Mouse (Mus musculus) cerebellum, adult 11 months (tissue): ENCODE data around the gene Gm20517.

Experiments
- DNase-seq: peaks from one replicate; pipeline ENCODE4 v3.0.0; 2022

Gm20517 gene

DNA sequence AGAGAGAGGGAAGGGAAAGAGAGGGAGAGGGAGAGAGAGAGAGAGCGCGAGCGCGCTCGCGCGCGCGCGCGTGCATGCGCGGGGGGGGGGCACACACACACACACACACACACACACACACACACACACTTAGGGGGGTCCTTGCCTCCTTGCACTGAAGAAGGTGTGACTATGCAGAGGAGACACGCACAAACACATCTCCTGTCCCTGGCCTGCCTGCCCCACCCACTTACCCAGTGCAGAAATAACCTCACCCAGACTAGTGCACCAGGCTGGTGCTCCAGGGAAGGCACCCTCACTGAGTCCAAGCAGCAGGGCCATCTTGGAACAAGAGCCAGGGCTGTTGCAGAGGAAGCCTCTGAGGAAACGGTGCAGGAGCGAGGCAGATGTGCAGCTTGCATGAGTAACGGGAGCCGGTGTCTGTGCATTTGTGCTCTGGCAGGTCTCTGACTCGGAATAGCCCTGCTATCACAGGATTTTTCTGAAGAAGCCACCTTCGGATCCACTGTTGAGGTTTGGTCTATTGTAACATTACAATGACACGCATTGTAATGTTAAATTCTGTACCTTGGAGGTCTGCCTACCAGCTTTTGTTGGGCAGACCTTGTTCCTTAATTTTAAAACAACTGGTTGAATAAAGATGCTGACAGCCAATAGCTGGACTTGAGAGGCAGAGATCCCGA is 101.6 kb downstream of the Gm20517 start:
- no peak for DNase-seq

DNA sequence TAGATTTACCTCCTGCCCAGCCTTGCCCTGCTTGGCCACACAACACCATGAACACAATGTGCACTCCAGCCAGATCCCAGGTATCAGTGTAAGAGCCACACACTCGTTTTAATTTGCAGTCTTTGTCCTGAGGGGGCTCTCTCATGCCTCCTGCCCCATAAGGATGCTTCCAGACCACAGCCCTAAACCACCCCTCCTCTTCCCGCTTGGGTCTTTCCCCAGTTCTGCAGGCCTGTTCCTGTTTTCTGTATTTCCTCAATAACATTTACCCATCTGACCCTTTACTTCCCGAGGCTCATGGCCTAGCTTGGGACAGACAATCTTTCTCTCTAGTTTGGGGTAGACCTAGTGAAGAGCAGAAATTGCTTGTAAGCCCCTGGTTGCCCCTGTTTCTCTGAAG is 103.6 kb downstream of the Gm20517 start:
- DNase-seq: no peak

DNA sequence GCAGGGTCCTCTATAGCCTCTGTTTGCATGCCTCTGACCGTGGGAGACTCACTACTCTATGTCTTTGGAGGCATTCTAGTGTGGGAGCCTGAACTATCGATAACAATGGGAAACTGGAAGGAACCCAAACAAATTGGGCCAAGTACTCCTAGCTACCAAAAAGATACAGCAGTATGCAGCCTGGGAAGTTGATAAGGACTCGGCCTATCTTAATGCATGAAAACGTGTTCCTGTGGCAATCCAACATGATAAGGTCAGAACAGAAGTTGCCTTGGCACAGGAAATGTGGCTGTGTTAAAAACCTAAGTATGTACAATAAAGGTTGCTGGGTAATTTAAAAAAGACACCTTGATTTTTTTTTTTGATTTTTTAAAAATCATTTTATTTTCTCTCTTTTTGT is 109.8 kb downstream of the Gm20517 start:
- DNase-seq: no peak

DNA sequence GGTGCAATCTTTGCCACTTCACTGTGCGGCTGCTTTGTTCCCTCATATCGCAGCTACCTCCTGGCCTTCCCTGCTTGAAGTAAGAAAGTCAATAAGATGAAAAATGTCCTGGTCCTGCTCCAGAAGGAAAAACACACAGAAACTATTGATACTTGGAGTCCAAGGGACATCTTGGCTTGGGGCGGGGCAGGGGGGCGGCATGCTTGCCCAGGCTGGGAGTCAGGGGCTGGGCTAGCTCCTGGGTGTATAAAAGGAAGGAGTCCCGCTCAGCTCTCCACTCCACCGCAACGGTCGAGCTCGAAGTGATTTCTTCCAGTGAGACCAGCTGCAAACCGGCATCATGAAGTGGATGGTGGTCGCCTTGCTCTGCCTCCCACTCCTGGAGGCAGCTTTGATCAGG is 115.2 kb downstream of the Gm20517 start, which contains the start of gene Pgc:
Gene Pgc (plus strand): TSS at position 277 of the 400 bp plus-strand sequence.
- no peak for DNase-seq

DNA sequence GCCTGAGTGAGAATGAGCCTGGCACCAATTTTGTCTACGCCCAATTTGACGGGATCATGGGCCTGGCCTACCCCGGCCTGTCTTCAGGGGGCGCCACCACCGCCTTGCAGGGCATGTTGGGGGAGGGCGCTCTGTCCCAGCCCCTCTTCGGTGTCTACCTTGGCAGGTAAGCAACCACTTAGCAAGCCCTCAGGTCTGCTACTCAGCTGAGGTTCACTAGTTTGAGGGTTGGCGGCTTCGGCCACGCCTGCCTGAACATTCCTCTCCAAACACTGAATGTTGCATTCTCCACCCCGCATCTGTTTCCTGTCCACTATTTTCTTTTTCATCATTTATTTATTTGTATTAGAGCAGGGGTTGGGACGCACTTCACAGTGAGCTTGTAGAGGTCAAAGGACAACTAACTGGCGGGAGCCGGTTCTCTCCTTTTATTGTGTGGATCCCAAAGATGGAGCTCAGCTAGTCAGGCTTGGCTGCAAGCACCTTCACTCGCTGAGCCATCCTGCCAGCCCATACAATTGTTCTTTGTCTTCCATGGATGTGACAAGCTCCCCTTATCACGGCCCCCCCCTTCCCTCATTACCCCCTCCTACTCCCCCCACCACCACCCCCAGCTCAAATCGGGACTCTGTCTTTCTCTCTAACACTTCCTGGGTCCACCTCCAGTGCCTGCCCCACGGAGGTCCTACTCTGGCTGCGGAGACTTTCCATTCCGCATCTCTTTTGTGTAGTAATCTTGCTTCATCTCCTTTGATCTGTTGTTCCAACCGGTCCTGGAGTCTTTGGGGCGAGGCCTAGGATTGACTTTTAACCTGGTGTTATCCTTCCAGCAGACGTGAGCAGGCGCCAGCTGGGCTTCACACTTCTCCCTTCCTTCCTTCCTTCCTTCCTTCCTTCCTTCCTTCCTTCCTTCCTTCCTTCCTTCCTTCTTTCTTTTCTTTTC is 119.5 kb downstream of the Gm20517 start:
- DNase-seq: no peak
